Mouse (Mus musculus): ENCODE data around the gene Tbc1d19. TPM values are rescaled to one million over a fixed set of nuclear protein-coding genes. Genes with fewer than 3 reads are reported as not detected.

Gene Tbc1d19
- 6.2 TPM for total RNA-seq (2023)

DNA sequence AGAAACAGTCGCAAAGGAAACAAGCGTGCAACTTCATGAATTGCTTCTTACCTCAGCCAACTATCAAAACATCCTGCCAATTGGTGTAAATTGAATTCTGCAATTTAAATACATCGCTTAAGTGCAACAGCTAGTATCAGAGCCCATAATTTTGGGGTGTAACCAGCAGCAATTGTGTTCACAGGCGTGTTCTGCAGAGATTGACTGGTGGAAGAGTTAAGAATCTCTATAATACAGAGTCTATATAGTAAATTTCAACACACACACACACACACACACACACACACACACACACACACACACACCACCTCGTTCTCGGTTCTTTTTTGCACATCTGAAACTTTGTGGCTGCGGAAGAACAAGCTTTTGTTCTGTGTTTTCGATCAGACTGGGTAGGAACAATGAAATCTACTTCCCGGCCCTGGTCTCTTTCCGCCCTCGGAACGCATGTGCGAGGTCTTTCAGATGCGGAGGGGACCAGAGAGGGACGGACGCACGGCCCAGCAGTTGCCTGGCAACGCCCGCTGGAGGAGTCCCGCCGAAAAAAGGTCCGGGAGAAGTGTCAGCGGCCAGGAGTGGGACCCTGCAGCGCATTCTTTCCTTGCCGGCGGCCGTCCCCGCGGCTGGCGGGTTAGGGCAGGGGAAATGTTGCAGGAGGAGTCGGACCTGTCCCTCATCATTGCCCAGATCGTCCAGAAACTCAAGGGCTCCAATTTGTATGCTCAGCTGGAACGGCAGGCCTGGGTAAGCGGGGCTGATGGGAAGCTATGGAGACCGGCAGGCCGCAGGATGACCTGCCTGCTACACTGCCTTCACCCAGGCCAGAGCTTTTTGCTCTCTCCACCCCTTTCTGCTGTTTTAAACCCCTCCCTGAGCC lies at the start of gene Tbc1d19:
TSS of gene Tbc1d19 (plus strand) at position 492 of the 877 bp plus-strand sequence.

Other genes starting within 250 kb of the Tbc1d19 start
- not detected for gene Cckar, start 101.9 kb upstream of the Tbc1d19 start, total RNA-seq (2023)
- gene Stim2, start 188.9 kb downstream of the Tbc1d19 start, total RNA-seq (2023), result 59.2 TPM